Mouse (Mus musculus) ES-CJ7 (cell line): ENCODE results near the gene Traip.

Experiments
- DNase-seq: peaks from one replicate; pipeline ENCODE4 v3.0.0; 2011; ENCODE audit warnings: low read depth, low spot score

Traip gene

DNA sequence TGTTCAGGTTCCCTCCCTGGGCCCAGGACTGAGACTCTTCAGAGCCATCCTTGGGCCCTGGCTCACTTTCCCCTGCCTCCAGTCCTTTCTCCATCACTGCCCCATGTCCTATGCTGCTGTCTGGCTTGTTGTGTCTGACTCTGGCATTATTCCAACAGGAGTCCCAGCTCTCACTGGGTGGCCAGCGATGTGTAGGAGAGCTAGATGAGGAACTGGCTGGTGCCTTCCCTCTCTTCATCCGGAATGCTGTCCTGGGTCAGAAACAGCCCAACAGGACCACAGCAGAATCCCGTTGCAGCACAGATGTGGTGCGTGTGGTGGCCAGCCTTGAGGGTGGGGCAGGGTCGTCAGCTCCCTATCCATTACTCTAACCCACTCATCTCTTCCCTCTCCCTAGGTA, 20.4 kb downstream of the Traip start:
- DNase-seq: no peak

DNA sequence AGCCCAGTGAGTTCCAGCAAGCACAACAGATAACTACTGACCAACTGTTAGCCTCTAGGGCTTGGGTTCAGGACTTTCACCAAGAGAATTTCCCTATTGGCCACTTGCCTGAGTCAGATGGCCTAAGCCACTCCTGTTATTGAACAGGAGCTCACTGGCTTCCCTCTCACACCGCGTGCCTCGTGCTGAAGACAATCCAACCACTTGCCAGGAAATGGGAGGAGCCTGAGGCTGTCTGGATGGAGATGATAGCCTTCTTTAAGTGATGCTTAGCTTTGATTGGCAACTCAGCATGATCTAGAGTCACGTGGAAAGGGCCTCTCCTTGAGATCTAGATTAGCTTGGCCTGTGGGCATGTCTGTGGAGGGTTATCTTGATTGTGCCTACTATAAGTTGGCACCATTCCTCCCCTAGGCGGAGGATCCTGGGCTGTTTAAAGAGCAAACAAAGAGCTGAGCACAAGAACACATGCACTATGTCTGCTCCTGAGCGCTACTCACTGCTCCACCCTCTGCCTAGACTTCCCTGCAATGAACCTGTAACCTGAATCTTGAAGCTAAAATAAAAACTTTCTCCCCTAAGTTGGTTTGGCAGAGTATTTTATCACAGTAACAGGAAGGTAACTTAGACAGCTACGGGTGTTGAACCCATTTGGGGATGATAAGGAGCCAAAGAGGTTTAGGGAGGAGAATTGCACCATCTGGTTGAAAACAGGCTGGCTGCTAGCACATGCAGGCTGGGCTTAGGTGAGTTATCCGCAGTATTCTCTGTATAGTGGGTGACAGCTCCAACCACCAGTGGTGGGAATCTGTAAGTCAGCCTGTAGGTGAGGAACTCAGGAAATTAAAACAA, 22.0 kb downstream of the Traip start:
- DNase-seq: peak; percentile 69

- no peak for DNase-seq
Observed at GRCm38 (mm10) chr9:107974491-107975171, 24.7 kb downstream of the Traip start.

DNA sequence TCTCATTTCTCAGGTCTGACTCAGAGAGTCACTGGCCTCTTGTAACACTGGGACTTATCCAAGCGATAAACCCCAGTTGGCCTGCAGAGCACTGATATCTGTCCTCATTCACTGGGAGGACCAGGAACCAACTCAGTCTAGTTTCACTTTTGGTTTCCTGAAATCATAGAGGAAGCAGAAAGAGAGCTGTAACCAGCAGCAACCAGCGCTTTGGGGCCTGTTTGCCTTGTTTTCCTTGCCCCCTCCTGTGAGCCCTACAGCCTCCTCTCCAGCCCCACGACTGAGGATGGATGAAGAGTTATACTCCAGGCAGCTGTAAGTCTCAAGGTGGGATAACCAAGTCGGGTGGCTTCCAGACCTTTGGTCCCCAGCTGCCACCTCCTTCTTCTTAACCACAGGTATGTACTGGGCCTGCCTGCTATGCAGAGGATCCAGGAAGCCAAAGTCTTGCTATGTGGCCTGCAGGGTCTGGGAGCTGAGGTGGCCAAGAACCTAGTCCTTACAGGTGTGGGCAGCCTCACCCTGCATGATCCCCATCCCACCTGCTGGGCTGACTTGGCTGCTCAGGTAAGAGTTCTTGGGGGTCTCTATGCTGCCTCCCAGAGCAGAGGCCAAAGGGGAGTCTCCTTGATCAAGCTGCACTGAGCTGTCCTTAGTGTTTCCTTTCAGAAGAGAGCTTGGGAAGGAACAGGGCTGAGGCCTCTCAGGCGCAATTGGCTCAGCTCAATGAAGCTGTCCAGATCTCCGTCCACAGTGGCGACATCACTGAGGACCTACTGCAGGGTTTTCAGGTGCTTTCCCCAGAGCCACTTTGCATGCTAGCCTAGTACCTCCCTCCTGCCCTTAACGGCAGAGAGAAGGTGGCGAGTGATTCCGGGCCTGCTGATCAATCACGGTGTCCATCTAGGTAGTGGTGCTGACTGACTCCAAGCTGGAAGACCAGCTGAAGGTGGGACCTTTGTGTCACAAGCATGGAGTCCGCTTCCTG, 25.8 kb downstream of the Traip start, which contains the start of gene Uba7:
TSS of gene Uba7 (plus strand) at position 107 of the 988 bp plus-strand sequence.
- no peak for DNase-seq

- DNase-seq: no peak
Observed at GRCm38 (mm10) chr9:107978815-107979214, 28.9 kb downstream of the Traip start.

GRCm38 (mm10) chr9:107981684-107982605, 32.0 kb downstream of the Traip start:
- no peak for DNase-seq

DNA sequence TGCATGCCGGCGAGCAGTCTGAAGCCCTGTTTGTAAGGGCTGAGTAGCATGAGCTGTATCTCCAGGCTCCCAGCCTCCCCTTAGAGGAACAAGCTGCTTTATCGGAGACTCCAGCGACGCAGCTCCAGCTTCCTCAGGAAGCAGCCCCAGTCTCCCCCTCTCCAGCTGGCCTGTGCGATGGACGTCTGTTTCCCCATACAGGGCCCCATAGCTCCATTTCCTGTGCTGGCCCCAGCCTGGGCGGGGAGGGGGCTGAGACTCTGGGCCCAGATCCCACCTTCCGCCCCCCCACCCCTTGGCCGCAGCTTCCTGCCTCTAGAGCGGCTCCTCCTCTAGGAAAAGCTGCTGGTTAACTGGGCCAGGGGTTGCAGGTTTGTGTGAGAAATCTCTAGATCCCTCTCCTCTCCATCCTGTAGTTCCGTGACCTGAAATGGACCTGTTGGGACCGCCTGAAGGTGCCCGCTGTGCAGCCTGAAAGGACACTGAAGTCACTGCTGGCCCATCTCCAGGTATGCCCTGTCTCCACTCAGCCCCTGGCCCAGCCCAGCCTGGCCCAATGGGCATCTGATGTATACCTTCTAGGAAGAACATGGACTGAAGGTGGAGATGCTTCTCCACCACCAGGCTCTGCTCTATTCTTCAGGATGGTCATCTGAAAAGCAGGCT, 32.9 kb downstream of the Traip start, which contains the start of gene Gm20661:
TSS of gene Gm20661 (plus strand) at position 378 of the 666 bp plus-strand sequence.
- no peak for DNase-seq

DNA sequence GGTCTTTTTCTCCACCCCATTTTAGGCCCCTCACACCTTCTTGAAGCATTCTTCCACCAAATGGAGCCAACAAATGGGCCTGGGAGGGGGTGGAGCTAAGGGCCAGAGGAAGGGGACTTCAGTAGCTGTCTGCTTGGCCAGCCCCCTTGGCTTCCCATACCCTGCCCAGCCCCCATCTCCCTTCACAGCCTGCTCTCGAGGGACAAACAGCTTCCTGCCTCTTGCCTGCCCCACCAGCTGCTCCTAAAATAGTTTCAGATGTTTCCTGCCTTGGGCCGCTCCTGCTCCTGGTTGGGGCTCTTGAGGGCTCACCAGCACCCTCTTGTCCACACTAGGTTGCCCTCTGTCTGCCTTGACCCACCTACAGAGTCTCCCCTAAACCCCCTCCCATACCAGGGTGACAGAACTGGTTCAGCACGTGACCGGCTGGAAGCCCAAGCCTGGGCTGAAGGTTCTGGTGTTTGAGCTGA, 33.5 kb downstream of the Traip start:
- DNase-seq: no peak

DNA sequence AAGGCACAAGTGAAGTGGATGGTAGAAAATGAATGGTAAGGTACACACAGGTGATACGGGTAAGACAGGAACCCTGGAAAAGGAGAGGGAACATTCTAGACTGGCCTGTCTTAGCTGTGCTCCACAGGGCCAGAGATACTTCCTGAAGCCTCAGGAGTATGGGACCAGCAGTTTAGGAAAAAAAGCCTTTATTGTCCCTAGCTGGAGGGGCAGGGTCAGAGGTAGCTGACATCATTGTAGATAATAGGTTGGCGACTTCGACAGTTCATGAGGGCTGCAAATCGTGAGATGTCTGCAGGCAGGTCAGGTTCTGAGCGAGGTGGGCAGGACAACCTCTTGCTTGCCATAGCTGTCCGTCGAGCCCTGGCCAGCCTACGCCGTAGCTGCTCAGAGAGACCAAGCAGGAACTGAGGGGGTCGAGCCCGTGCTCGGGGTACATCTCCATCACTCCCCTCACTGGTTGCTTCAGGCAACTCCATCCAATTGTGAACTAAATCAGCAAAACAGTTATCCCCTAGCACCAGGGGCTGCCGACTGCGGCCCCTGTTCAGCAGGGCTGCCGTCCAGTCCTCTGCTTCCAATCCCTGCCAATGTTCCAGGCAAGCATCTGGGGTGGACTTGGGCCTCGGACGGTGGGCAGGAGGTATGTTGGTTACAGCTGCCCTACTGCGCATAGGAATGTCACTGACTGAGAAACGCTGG, 34.3 kb downstream of the Traip start:
- no peak for DNase-seq

- no peak for DNase-seq
Observed at GRCm38 (mm10) chr9:107984754-107985055, 34.8 kb downstream of the Traip start.

DNA sequence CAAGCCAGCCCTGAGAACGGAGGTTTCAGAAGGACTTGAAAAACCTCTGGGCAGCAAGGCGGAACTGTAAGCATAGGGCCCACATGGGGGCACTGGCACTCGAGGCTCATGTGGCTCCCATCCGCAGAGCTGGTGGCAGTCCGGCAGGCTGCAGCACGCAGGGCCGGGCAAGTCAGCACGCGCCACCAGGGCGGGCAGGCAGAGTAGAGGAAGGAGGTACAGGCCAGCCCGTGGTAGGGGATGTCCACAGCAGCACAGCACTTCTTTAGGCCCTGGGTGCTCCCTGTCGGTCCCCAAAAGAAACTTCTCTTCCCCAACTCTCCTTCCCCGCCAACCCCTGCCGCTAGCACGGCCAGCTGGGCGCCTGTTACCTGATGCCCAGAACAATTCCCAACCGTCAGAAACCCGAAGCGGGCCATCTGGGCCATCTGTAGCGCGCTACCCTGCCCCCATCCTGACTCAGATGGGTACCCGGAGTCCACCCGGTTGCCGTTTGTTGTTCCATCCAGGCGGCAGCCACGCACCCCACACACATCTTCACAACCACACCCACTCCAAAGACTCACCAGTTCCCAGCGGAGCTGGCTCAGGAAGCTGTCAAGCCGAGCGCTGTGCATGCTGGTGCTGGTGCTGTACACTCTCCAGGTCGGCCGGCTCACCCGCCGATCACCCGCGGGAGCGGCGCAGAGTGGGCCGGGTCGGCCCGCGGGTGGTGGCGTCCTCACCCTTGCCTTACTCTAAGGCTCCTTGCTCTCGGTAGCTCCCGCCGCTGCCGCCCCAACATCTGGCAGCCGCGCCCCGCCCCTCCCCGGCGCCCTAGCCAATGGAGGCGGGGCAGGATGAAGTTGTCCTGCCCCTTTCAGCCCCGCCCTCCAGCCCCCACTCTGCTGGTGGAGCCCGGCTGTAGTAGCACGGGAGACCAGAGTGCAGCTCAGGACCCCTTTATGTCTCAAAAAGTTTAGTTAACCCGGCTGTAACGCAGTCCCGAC, 35.5 kb downstream of the Traip start, which contains the start of gene Inka1:
TSS of gene Inka1 (minus strand) at position 749 of the 989 bp plus-strand sequence.
- DNase-seq: peak; percentile 73

- DNase-seq: peak; percentile 87
Observed at GRCm38 (mm10) chr9:107986376-107986775, 36.4 kb downstream of the Traip start.

GRCm38 (mm10) chr9:107987950-107988349, 38.0 kb downstream of the Traip start:
- peak; percentile 48 for DNase-seq

GRCm38 (mm10) chr9:107992197-107992596, 42.3 kb downstream of the Traip start, which contains the start of gene Cdhr4:
Gene Cdhr4, plus strand, starts transcription at chr9:107992497.
- no peak for DNase-seq

GRCm38 (mm10) chr9:107993013-107993412, 43.1 kb downstream of the Traip start:
- DNase-seq: no peak

GRCm38 (mm10) chr9:107994464-107994863, 44.5 kb downstream of the Traip start:
- DNase-seq: no peak

DNA sequence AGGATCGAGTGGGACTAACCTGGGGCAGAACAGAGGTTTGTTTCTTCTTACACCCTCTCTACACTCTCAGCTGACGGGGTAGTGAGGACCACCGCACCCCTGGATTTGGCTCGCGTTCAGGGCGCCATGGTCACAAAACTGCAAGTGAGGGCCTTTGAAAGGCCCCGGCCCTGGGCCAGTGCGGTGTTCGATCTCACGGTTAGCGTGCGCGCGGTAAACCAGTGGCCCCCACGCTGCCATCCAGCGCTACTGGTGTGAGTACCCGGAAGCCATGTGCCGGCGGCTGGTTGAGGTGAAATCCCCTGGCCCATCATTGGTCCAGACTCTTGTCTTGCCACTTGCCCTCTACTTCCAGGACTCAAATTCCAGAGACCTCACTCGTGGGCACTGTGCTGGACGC, 45.6 kb downstream of the Traip start:
- no peak for DNase-seq

DNA sequence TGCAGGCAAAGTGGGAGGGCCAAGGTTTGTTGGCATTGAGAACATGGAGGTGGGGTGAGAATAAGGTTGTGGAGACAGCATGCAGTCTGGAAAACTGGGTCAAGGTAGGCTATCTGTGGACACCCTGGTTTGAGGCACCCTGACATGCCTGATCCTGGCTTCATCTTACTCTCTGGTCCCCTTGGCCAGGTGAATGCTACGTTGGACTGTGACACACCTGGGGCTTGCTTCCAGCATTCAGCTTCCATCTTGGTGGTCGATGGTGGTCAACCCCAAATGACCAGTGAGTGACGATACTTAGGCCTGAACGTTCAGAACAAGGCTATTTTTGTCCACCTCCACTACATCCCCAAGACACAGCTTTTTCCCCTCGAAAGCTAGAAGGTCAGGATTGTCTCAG, 46.1 kb downstream of the Traip start, which contains the start of gene Gm20662:
TSS of gene Gm20662 (plus strand) at position 301 of the 400 bp plus-strand sequence.
- DNase-seq: no peak
